Mouse (Mus musculus) right cerebral cortex, postnatal 4 days (tissue): ENCODE data around the gene Glp2r.

Experiments
- DNase-seq: peaks from one replicate; pipeline ENCODE4 v3.0.0-alpha.2; 2022

Gene Glp2r

DNA sequence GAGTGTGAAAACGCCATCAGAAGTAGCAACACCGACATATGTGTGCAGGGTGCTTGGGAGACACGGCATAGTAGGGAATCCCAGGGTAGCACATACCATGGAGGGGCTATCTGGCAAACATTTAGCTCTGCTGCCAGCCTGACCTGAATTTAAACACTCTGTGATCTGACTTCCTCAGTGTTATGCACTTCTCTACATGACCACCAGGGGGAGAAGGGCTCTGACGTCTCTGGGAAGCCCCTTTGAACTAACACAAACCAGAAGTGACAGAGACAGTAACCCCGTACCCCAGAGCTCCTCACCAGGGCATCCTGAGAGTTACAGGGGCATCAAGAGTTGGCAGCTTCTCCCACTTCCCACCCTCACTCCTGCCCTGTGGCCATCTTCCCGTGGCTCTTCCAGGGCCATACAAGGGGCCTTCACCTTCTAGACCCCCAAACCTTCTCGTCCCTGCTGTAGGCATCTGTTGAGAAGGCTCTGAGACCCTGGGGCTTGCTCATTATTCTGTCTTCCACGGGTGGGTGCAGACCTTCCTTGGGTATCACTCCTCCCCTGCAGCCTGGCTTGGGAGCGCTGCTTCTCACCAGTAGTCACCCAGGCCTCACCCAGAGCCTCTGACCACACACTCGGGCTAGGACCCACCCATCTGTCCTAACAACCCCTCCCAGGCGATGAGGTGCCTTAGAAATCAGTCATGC is 113.1 kb downstream of the Glp2r start:
- DNase-seq: no peak

DNA sequence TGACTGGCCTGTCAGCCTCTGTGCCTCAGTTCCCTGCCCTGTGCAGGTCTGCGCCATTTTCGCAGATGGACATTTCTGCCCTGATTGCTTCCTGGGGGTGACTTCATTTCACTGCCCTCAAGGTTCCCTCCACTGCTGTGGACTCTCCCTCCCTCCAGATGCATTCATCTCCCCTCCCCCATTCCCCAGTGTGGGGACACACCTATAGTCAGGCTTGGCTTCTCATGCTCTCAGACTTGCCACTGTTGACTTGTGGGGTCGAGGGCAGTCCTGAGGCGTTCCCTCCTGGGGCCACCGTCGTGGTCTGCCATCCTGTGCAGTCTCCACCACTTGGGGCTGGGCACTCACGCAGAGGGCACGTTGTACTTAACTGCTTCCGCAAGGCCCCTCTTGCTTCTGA is 114.1 kb downstream of the Glp2r start:
- no peak for DNase-seq

DNA sequence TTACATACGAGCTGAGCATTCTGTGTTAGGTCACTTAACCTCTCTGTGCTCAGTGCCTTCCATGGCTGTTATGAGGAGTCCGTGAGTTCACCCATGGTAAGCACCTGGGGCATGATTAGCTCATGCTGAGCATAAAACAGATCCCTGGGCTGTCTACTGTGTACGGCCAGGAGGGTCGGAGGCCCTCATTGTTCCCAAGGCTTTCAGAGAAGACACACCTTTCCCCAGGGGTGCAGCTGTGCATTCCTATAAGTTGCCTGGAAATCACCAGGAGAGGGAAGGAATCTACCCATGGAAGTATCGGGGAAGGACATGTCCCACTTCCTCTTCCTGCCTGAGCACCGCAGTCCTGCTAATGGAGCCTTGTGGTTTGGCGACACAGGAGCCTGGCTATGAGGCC is 114.6 kb downstream of the Glp2r start:
- no peak for DNase-seq

DNA sequence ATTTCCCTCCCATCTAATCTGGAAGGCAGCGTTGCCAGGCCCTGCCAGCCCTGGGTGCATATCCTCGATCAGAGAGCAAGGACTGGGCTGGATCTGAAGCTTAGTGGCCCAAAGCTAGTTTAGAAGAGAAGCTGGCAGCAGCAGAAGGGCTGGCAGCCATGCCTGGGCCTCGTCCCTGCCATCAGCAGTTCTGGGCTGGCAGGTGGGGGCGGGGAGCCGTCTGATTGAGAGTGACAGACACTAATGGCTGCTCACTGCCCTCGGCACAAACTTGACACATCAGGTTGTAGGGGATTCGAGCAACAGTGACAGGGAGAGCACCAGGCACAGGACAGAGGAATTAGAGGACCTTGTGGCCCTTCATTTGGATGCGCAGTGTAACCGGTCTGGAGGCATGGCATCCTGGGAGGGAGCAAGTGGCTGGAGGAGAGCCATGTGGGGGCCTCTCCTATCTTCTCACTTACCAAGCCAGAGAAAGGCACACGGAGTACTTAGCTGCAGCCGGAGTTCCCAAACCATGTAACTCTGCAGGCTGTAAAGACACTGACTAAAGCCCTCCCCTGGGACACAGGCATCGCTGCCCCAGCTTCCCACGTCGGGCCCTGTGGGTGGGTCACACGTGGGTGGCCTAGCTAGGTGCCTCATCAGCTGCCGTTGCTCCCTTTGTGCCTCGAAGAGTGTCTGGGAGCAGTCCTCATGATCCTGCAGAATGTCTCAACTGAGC is 115.6 kb downstream of the Glp2r start:
- DNase-seq: peak; percentile 47

DNA sequence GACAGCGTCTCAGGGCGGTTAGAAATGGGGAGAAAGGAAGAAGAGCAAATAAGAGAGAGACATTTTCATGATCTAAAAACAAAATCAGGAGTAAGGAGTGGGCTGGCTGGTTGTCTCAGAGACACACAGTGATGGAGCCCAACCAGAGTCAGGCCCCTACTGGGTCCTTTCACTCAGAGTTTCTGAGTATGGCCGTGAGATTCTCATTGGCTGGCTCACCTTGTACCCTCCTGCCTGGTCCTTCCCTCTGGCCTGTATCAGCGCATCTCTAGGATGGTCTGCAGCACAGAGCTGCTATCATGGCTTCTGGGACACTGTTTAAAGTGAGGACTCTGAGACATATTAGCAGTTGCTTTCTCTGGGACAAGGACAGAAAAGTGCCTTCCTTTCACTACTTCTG is 116.4 kb downstream of the Glp2r start:
- DNase-seq: no peak

DNA sequence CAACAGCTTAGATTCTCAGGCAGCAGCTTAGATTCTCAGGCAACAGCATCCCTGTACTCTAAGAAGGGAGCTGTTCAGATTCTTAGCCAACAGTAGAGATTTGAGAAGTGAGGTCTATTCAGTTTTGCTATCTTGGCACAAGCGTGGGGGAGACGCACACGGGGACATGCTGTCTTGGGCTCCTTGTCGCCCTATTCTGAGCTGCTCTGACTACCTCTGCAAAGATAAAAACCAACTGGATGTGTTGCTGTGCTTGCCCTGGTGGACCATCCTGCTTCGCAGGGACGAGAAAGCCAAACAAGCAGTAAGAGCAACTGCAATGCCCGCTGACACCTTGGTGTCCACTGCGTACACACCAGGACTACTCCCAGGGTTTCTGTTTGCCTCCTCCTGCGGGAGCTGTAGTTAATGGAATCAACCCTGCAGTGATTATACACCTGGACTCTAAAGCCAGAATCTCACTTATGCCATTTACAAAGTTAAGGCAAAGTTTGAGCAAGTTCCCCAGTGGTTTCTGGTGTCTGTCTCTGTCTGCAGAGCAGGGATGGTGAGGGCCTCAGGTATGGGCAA is 117.3 kb downstream of the Glp2r start:
- no peak for DNase-seq

DNA sequence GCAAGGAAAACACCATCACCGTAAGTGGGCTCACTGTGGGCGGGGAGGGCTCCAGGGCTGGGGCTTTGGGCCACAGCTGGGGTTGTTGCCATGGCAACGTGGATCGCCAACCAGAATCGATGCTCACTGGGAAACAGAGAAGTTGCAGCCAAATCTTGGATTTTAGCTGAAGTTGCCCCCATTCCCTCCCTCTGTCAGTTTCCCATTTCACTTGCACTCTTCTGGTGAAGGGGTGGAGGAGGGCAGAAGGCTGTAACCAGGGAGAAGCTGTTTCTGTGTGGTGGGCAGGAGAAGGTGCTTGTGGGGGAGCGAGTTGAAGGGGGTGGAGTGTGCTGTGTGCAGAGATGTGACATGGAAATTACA is 118.1 kb downstream of the Glp2r start:
- DNase-seq: no peak

DNA sequence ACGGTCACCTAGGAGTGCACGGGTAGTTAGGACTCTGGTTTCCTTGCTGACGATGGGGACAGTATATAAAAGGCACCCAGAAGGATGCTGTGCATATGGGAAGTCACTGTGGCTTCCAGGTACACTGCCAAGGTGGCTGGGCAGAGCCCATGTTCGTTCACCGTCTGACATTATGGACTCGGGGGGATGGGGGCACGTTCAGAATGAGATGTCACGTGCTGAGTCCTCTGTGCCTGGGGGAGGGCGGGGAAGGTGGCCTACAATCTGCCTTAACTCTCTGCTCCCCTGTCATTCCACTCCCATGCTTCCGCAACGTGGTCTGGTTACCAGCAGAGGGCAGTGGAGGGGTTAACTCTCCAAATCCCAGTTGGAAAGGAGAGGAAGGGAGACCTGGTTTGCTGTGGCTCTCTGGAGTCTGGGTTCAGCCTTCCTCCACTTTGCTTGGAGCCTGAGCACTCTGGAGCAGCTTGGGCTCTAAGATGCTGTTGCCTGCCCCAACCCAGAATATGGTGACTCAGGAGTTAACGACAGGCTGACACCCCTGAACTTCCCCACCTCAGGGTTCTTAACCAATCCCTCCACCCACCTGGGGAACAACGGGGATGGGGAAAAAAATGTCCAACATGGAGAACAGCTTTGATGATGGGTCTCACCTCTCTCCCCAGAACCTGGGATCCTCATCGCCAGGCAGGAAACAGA is 118.6 kb downstream of the Glp2r start:
- peak; percentile 55 for DNase-seq

DNA sequence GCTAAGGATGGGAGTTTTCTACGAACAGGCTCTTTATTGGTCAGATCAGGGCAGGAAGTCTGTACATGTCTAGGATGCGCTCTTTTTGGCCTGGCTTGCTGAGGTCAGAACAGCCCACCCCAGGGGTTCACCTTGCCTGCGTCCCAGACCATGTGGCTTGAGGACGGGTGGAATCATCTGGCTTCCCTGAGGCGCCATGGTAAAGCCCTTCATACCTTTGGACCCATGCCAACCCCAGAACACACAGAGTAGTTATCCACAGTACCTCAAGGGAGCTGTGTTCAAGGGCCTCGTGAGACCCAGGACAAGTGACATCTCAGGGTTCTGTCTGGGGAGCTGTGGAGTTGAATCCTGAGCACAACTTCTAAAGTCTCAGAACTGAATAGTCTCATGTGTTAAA is 119.2 kb downstream of the Glp2r start:
- no peak for DNase-seq

DNA sequence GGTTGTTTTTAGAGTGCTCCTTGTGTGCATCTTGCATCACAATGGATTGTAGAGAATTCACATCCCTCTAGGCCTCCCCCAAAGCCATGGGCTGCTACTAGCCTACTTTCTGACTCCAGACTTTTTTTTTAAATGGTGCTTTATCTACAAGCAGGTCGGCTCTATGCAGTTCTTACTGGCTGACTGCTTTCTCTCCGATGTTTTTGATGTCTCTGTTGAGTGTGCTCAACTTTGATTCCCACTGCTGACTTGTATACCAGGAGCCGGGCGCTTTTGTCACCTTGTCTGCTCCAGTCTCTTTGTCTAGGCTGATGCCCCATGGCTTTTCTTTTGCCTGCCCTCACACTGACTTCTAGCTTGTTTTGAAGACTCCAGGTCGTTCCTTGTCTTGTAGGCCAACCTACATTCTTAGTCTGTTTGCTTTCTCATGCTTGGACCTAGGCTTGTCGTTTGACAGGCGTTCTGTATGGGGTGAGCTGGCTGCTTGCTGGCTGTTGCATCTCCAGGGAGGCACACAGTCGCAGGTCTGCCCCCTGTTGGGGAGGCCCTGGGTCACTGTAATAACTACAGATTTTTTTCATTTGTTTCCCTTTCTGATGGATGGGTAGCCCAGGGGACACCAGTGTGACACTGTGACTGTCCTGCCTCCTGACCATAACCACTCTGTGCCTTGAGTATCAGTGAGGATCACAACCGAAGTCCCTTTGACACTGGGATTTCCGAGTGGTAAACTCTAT is 120.8 kb downstream of the Glp2r start:
- no peak for DNase-seq

DNA sequence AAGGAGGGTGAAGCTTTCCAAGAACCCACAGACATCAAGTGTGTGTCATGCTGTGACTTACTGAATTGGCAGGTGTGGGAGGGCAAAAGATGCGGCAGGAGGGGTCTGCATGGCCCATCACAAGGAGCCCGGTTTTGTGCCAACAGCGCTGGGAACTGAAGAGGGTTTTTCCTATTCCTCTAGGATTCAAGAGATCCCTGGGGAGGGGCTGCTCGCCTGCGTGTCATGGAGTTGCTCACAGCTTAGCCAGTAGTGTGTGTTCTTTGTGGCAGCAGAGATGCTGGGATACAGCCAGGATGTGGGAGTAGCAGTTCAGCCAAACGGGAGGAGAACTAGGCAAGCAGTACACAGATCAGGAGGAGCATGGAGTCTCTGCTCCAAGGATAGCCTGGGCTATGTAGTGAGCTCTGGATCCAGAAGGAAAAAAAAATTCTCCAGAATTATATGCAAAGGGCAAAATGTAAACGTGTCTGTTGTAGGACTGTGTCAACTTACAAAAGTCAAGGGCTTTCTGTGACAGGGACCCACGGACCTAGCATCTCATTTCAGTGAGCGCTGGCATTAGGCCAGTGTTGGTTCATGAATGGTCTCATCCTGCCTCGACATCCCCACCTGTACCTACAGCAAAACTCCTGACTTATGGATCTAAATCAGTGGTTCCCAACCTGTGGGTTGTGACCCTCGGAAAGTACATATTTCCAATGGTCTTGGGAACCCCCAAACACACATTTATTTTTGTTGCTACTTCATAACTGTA is 122.1 kb downstream of the Glp2r start:
- no peak for DNase-seq

DNA sequence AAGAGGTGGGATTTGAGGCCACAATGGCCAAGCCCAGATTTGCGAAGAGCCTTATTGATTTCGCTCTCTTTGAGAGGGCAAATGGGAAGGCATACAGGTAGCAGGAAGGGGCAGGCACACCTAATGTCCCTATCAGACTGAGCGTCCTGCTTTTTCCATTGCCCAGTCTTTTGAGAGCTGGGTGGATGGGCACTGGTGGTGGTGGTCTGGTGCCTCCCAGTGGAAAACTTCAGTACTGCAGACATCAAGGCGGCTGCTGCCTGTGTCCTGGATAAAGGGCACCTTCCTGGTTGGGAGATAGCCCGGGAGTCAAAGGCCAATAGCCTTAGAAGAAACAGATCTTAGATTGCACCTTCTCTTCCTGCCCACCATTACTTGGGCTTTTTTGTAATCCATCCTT is 123.2 kb downstream of the Glp2r start:
- peak; percentile 75 for DNase-seq

DNA sequence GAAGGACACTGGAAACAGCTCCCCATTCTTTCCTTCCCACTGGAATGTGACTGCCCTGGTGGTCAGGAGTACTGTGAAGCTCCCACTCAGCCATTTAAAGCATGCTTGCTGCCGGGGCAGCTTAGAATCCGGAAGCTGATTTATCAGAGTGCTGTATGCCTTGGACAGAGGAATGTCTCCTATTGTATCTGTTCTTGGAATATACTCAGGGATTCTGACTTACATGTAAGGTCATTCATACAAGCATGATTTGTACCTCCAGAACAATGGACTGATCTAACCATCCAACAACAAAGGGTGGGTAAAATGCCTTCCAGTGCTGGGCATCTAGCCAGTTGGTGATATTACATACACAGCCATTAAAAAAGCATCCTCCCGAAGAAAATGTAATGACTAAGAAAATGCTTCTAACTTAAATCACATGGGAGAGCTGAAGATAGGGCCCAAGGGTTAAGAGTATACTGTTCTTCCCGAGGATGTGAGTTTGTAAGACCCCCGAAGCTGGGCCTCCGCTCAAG is 126.3 kb downstream of the Glp2r start:
- DNase-seq: no peak

DNA sequence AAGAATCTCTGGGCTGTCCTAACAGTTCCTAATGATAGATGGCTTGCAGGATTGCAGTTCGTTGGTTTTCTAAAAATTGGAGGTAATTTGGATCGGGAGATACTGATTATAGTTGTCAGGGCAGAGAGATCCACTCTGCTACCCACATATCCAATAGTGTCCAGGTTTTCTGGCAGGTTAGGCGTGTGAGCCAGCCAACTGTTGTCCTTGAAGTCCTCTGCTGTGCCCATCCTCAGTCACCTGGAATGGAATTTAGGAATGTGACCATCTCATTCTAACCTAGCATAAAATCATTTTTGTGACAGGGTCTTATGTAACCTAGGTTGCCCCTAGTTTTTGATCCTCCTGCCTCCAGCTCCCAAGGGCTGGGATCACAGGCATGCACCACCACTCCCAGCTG is 127.5 kb downstream of the Glp2r start:
- no peak for DNase-seq

DNA sequence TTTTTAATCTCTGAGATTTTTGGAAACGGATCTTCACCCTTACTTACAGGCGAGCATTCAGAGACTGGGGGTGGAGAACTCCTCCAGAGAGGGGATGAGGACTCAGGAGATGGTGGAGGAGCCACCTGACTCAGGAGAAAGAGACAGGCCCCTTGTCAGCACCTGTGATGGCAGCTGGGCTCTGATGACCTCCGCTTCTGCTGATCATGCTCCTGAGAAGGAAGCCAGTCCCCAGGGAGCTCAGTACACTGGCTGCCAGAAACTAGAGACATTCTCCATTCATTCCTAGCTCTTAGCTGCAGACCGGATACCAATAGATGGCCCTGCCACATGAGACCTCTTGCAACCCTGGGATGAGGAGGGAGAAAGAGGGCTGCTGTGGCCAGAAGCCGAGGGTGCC is 128.1 kb downstream of the Glp2r start:
- DNase-seq: no peak

DNA sequence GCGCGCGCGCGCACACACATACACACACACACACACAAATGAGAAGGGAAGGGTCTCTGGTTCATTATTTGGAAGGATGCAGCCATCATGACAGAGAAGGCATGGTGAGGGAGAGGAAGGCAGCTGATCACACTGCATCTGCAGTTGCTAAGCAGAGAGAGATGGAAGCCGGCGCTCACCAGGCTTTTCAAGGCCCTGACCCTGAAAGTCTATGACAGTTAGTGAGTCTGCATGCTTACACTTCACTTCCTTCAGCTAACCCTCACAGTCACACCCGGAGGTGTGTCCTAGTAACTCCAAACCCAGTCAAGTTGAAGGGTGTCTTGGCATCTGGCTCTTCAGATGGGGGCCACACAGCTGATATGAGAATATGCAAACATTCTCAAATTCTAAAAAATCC is 128.5 kb downstream of the Glp2r start:
- no peak for DNase-seq

DNA sequence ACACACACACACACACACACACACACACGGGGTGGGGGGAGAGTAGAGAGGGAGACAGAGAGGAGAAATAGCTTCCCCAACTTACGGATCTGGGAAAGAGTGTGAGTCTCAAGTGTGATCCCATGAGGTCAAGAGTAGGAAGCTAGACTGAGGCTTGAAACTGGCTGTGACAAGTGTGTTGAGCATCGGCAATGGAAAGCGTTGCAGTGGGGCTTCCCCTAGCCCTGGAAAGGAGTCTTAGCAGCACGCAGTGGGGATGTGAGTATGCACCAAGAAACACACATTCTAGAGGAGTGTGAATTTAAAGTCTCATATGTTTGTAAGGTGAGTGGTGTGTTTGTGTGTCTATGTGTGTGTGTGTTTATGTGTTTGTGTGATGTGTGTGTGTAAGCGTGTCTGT is 130.7 kb downstream of the Glp2r start:
- no peak for DNase-seq

DNA sequence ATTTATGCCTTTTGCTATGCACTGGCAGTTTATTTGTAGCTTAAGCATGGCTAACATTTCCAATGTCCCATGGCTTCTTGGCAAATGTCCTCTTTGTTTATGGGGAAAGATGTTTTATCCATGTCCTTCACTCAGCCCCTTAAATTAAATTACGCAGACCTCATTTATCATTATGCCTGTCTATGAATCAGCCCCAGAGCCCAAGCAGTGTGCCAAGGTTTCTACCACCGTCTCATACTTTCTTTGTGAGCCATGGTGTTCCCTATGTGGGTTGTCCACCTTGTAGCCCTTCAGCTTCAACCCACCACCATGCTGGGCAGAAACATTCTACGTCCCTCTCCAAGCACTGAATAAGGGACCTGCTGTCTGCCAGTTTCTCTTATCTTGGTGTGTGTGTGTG is 132.6 kb downstream of the Glp2r start:
- DNase-seq: no peak

DNA sequence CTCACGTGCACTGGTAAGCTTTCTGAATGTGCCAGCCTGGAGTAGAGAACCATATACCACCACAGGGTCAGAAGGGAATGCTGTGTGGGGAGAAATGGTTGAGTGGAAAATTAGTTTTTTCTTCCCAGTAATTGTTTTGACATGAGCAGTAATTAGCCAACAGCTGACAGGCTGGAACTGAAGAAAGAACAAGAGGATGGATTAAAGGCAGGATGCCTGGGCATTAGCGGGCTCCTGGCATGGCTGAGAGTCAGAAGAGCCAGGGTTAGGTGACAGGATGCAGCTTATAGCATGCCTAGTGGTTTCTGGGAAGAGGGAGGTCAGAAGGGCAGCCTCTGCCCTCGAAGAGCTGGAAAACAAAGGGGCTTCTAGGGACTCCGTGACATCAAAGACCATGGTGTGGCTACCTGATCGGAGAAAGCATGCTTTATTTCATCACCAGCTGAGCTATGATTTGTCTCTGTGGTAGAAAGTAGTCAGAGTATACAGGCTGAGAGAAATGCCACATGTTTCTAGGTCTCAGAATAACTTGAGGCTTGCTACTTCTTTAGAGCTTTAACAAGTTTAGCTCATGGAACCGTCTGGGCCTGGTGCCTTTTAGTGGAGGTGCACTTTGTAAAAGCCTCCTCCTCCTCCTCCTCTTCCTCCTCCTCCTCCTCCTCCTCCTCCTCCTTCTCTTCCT is 133.9 kb downstream of the Glp2r start:
- no peak for DNase-seq

DNA sequence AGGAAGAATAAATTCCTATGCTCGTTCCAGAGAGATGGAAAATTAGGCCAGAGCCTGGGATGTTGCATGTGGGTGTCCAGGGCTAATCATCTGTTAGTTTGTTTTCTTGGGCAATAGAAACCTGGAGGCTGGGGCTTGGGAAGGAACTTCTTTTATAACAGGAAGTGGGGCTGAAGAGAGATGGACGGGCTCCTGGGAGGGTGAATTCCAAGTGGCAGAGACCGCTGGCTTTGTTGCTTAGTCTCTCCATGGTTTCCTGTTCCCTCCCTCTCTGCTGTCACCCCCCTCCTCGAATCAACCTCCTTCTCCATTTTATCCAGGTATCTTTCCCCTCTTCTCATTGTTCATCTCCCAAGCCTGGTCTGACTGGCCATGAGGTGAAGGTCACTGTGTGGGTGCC is 134.8 kb downstream of the Glp2r start:
- no peak for DNase-seq

DNA sequence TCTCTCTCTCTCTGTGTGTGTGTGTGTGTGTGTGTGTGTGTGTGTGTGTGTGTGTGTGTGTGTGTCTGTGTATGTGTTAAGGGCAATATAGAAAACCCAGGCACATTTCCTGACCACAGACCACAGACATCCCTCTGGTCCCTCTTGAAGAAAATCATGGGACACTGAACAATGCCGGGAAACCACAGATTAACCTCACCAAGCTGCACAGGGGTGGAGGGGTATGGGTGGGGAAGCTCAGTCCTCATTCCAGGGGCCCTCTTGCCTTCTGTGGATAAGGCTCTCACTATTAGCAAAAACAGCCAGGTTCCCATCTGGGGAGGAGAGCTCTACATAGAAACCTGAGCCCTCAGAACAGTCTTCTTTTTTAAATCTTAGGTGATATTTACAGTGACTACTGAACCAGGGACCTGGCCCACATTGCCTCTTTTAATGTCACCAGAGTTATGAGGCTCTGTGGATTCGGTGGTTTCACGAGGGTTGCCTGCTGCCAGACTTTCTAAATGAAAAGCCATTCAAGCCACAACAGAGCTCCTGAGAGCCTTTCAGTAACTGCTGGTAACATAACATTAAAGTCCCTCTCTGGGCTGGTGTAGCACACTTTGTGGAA is 137.2 kb downstream of the Glp2r start:
- no peak for DNase-seq
